Mouse (Mus musculus): ENCODE measurements around the gene Dnaja2.

DNA sequence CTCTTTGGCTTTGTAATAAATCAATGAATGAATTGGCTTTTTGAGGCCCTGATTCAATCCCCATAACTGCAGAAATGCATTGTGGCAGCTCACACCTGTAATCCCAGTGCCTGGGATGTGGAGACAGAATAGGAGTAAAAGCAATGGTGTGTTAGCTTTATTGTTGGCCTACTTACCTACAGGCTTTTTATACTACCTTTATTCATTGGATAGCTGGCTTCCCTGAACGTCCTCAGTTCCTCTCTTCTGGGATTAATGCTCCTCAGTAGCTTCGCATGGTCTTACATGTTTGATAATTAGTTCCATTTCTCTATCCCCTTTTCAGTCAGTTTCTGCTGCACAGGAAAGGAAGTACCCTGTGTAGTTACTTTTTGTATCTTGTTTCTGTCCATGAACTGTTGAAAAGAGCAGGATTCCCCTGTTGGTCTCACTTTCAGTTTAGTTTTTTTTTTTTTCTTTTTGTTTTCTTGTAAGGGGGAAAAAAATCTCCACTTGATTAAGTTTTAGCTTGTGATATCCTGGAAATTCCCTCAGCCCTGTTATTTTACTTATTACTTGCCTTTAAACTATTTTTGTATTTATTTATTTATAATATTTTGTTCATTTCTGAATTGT is 1.9 kb upstream of the Dnaja2 start:
- TF ChIP-seq CTCF (IDR thresholded peaks at IDR 0.05; ENCODE audit: low read depth, low read length) (no peak), POLR2A (IDR thresholded peaks at IDR 0.05; ENCODE audit: borderline replicate concordance, low read depth, low read length) (no peak)
